Mouse (Mus musculus) hindbrain, embryonic 11.5 days (tissue): ENCODE results near the gene Cpt1b. TPM values are rescaled to one million over a fixed set of nuclear protein-coding genes. Genes with fewer than 3 reads are reported as not detected.

Experiments
- ATAC-seq: fragments of 200-750 bp; cut with Nextera tagmentation; 2 replicates; pipeline ENCODE4 v1.8.0; 2017; ENCODE audit warnings: mild to moderate bottlenecking, moderate TSS enrichment, moderate library complexity; ENCODE audit not compliant: low FRiP score
- DNase-seq: peaks from one replicate; pipeline ENCODE4 v3.0.0-alpha.2; 2015; ENCODE audit warnings: low spot score
- H3K27ac ChIP-seq: fragments of 300-500 bp; sonication (generic); 2 replicates; pipeline ENCODE4 v1.5.1; 2014; ENCODE audit warnings: mild to moderate bottlenecking, low read depth, low read length
- H3K27me3 ChIP-seq: fragments of 300-500 bp; sonication (generic); 2 replicates; pipeline ENCODE4 v1.6.1; 2014; ENCODE audit warnings: mild to moderate bottlenecking, low read length, moderate library complexity, mixed read lengths; ENCODE audit not compliant: control insufficient read depth, insufficient read depth
- H3K36me3 ChIP-seq: fragments of 300-500 bp; sonication (generic); 2 replicates; pipeline ENCODE4 v1.6.1; 2014; ENCODE audit warnings: mild to moderate bottlenecking, low read length, moderate library complexity, mixed read lengths; ENCODE audit not compliant: control insufficient read depth, insufficient read depth
- H3K4me1 ChIP-seq: fragments of 300-500 bp; sonication (generic); replicated peaks from 2 replicates; pipeline ENCODE4 v1.6.1; 2014; ENCODE audit warnings: low read length, mixed read lengths; ENCODE audit not compliant: control insufficient read depth, insufficient read depth
- H3K4me2 ChIP-seq: fragments of 300-500 bp; sonication (generic); replicated peaks from 2 replicates; pipeline ENCODE4 v1.6.1; 2014; ENCODE audit warnings: mild to moderate bottlenecking, low read depth, low read length
- H3K4me3 ChIP-seq: fragments of 300-500 bp; sonication (generic); 2 replicates; pipeline ENCODE4 v1.5.1; 2014; ENCODE audit warnings: low read depth, low read length
- H3K9ac ChIP-seq: fragments of 300-500 bp; sonication (generic); 2 replicates; pipeline ENCODE4 v1.6.1; 2014; ENCODE audit warnings: low read depth, low read length
- H3K9me3 ChIP-seq: fragments of 300-500 bp; sonication (generic); 2 replicates; pipeline ENCODE4 v1.6.1; 2016; ENCODE audit warnings: low read length; ENCODE audit not compliant: control insufficient read depth
- WGBS: fragments of 180-500 bp; shearing (Covaris S2); extraction: QIAGEN DNeasy Blood & Tissue Kit; methylation state at CpG from one replicate; pipeline ENCODE4 v1.1.7; 2014; 5-methylcytosine and 5-hydroxymethylcytosine counted together
- polyA plus RNA-seq: library from polyadenylated mRNA; unstranded; fragments of >200 nt; fragmentation: Nextera tagmentation; extraction: Ambion mirVana; gene quantifications from 2 replicates; pipeline ENCODE4 v1.2.1, GENCODE M21; 2014

Gene Cpt1b
- polyA plus RNA-seq, 1 experiment from 2014 or later, result 0.93 TPM

DNA sequence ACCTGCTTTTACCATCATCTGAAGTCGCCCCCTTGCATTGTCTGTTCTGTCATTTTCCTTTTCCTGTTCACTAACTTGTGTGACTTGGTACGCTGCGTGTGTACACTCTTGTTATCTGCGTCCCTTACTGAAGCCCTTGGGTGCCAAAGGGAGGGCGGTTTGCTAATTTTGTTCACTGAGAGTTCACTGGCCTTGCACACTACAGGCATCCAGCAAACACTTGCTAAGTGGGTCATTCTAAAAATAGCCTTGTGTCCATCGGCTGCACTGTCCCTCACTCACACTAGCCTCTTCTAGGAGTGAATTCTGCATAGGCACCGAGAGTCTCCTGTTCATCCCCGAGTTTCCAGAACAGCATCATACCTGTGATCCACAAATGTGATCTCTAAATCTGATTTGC, 10.4 kb downstream of the Cpt1b start:
- Histone ChIP-seq H3K4me3 (no peak overlapping the region), H3K27me3 (no peaks in the 10 kb centered on the region), H3K4me1 (no peaks in the 10 kb centered on the region), H3K27ac (no peak overlapping the region), H3K9ac (no peak overlapping the region), H3K9me3 (no peaks in the 10 kb centered on the region), H3K4me2 (no peak overlapping the region), H3K36me3 (no peaks in the 10 kb centered on the region)
- DNase-seq (no peak), ATAC-seq (no peak)
- WGBS, result 86% methylated on average over 8 of the region's 8 CpGs

DNA sequence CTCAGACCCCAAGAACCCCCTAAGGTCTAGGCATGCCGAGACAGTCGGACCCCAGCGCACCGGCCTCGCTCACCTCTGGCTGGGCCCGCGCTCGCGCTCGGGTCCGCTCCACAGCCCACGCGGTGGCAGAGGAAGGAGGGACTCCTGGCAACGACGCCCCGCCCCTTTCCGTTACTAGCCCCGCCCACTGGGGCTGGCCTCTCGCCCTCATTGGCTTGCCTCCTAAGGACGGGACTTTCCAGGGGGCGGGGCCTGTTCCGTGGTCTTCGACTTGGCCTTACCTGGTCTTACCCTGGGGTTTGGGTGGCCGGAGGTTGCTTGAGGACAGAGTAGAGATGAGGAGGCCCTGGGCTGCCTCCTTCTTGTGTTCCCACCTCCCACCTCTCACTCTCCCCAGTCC, 15.5 kb downstream of the Cpt1b start, which contains the start of gene Syce3:
Gene Syce3 (minus strand): TSS at position 386 of the 400 bp plus-strand sequence.
- H3K9ac ChIP-seq, result no peak within 1 kb of the TSS
- H3K36me3 ChIP-seq, result no peaks in the 10 kb centered on the region
- H3K9me3 ChIP-seq, result no peaks in the 10 kb centered on the region; the same call in 1 of the 2 replicates
- H3K27ac ChIP-seq, result no peak within 1 kb of the TSS
- 82% methylated on average over 22 of the region's 24 CpGs for WGBS
- no peak within 1 kb of the TSS for H3K4me2 ChIP-seq
- no peak for ATAC-seq
- no peaks in the 10 kb centered on the region for H3K4me1 ChIP-seq
- no peaks in the 10 kb centered on the region for H3K27me3 ChIP-seq
- DNase-seq, result no peak
- no peak within 1 kb of the TSS for H3K4me3 ChIP-seq

DNA sequence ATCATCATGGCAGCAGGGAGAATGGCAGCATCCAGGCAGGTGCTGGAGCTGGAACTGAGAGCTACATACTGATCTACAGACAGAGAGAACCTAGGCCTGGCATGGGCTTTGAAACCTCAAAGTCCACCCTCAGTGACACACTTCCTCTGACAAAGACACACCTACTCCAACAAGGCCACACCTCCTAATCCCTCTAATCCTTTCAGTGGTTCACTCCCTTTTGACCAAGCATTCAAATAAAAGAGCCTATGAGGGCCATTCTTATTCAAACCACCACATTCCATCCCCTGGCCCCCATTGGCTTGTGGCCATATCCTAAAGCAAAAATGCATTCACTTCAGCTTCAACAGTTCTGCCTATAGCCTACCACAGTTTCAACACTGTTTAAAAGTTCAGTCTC, 19.0 kb downstream of the Cpt1b start:
- no peak overlapping the region for H3K4me2 ChIP-seq
- H3K4me3 ChIP-seq, result no peak overlapping the region
- no peak overlapping the region for H3K27ac ChIP-seq
- no peaks in the 10 kb centered on the region for H3K36me3 ChIP-seq
- H3K9me3 ChIP-seq, result no peaks in the 10 kb centered on the region; the same call in 1 of the 2 replicates
- H3K9ac ChIP-seq, result no peak overlapping the region
- no peak for ATAC-seq
- DNase-seq, result no peak
- no peaks in the 10 kb centered on the region for H3K4me1 ChIP-seq
- no peaks in the 10 kb centered on the region for H3K27me3 ChIP-seq

DNA sequence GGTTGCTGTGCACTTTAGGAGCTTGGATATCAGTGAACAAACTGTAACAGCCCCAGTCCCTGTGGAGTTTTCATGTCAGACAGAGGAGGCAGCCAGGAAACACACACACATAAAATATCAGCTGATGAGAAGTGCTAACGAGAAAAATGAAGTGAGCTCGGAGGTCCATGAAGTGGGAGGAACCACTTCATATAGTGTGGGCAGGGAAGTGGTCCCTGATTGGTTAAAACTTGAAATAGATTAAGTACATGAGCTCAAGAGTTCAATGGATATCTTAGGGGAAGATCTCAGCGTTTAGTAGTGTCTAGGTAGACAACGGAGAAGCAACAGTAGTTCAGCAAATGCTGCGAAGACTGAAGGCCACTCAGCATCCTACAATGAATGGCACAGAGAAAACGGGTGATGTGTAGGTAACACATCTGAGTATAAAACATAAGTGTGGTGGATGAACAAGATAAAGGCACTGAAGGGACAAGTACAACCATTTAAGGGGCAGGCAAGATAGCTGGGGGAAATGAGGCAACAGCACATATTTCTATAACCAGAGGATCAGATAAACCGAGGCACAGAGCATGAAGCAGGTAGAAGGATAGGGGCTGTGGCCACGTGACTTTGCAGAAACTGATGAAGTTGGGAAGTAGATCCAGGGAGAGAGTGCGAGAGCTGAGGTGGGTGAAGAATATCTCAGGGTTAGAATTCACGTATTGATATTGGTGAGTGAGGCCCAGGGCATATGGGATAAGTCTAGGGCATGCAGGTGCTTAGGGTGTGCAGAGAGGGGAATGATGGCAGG, 20.6 kb downstream of the Cpt1b start:
- 92% methylated on average over 10 of the region's 10 CpGs for WGBS

DNA sequence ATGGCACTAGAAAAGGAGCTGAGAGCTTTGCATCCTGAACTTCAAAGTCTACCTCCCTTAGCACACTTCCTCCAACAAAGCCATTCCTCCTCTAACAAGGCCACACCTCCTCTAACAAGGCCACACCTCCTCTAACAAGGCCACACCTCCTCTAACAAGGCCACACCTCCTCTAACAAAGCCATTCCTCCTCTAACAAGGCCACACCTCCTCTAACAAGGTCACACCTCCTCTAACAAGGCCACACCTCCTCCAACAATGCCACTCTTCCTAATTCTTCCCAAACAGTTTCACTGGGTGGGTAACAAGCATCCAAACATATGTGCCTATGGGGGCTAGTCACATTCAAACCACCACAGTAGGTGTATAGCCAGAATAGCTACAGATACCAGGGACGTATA, 23.2 kb downstream of the Cpt1b start:
- ATAC-seq, result no peak
- Histone ChIP-seq H3K4me1 (no peaks in the 10 kb centered on the region), H3K9ac (no peak overlapping the region), H3K4me2 (no peak overlapping the region), H3K4me3 (no peak overlapping the region), H3K9me3 (no peaks in the 10 kb centered on the region; the same call in 1 of the 2 replicates), H3K27me3 (no peaks in the 10 kb centered on the region), H3K36me3 (no peaks in the 10 kb centered on the region), H3K27ac (no peak overlapping the region)
- no peak for DNase-seq
- 92% methylated on average over 1 of the region's 1 CpGs for WGBS

More for the DNA sequence above, 20.6 kb downstream of the Cpt1b start:
- Histone ChIP-seq H3K4me1 (no peaks in the 10 kb centered on the region), H3K4me2 (no peak overlapping the region), H3K9ac (no peak overlapping the region), H3K9me3 (no peaks in the 10 kb centered on the region; the same call in 1 of the 2 replicates), H3K27ac (no peak overlapping the region), H3K36me3 (no peaks in the 10 kb centered on the region), H3K27me3 (no peaks in the 10 kb centered on the region), H3K4me3 (no peak overlapping the region)
- ATAC-seq (no peak), DNase-seq (no peak)

DNA sequence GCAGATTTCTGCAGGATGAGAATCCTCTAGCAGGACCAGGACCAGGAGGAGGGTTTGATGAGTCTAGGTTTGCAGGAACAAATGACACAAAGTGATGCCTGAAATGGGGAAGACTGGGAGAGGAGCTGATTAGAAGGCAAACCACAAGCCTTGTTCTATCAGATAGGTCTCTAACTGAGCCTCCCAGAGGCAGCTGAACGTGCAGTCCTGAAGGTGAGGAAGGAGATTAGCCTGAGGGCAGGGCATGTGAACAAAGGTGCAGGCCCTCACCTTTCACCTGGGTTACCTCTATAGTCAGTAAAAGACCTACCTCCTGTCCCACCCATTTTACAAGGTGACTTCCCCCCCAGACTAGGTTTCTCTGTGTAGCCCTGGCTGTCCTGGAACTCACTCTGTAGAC, 25.9 kb downstream of the Cpt1b start:
- no peak for ATAC-seq
- H3K9me3 ChIP-seq, result no peaks in the 10 kb centered on the region
- H3K4me1 ChIP-seq, result no peaks in the 10 kb centered on the region
- H3K4me3 ChIP-seq, result no peak overlapping the region
- H3K36me3 ChIP-seq, result no peaks in the 10 kb centered on the region
- DNase-seq, result no peak
- H3K9ac ChIP-seq, result no peak overlapping the region
- 75% methylated on average over 1 of the region's 1 CpGs for WGBS
- no peaks in the 10 kb centered on the region for H3K27me3 ChIP-seq
- no peak overlapping the region for H3K4me2 ChIP-seq
- H3K27ac ChIP-seq, result no peak overlapping the region

GRCm38 (mm10) chr15:89398146-89398545, 27.5 kb downstream of the Cpt1b start:
- no peaks in the 10 kb centered on the region for H3K27me3 ChIP-seq

GRCm38 (mm10) chr15:89396883-89397282, 28.8 kb downstream of the Cpt1b start:
- WGBS, result 87% methylated on average over 4 of the region's 4 CpGs
- Histone ChIP-seq H3K4me2 (no peak overlapping the region), H3K36me3 (no peaks in the 10 kb centered on the region), H3K9me3 (no peaks in the 10 kb centered on the region), H3K9ac (no peak overlapping the region), H3K4me3 (no peak overlapping the region), H3K4me1 (no peaks in the 10 kb centered on the region), H3K27me3 (no peaks in the 10 kb centered on the region), H3K27ac (no peak overlapping the region)
- ATAC-seq, result no peak
- DNase-seq, result no peak

More at GRCm38 (mm10) chr15:89398146-89398545, 27.5 kb downstream of the Cpt1b start:
- Histone ChIP-seq H3K9ac (no peak overlapping the region), H3K4me2 (no peak overlapping the region), H3K36me3 (no peaks in the 10 kb centered on the region), H3K27ac (no peak overlapping the region), H3K9me3 (no peaks in the 10 kb centered on the region), H3K4me1 (no peaks in the 10 kb centered on the region), H3K4me3 (no peak overlapping the region)
- WGBS, result 79% methylated on average over 2 of the region's 2 CpGs
- ATAC-seq (no peak), DNase-seq (no peak)

GRCm38 (mm10) chr15:89390081-89390480, 35.6 kb downstream of the Cpt1b start:
- Histone ChIP-seq H3K4me2 (no peak overlapping the region), H3K36me3 (no peaks in the 10 kb centered on the region), H3K9me3 (no peaks in the 10 kb centered on the region), H3K4me1 (no peaks in the 10 kb centered on the region), H3K9ac (no peak overlapping the region), H3K27ac (no peak overlapping the region), H3K4me3 (no peak overlapping the region), H3K27me3 (no peaks in the 10 kb centered on the region)
- 90% methylated on average over 10 of the region's 10 CpGs for WGBS
- DNase-seq, result no peak
- ATAC-seq, result no peak
